ENCODE assay signal across 27 mouse cellular contexts in the genomic region with DNA sequence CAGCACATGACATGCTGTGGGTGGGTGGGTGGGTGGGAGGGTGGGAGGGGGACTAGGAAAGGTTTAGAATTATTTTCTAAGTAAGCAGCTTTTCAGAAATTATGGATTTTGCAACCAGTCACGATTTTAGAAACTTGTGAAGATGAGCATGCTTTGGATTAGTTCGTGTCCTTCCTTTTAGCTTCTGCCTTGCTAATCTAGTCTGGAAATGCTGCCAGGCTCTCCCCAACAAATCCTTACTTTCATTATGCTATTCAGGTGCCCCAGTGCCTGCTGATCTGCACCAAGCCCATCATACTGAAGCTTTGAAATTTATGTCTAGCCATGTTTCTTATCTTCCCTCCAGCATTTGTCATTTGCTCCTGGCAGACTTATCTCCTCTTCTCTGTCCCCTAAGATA. TPM values are rescaled to one million over a fixed set of nuclear protein-coding genes. Genes with fewer than 3 reads are reported as not detected.
A peak's percentile ranks its signal among the peaks of the same experiment; 100 is the strongest.
DNase-seq lines count a peak whose midpoint lies in the region; ATAC-seq and TF ChIP-seq lines count a peak whose summit lies in the region.
"Had no signal": no experiment of that assay in that cellular context is flagged by ENCODE, and none has a peak within 500 bp of the region (broad histone marks: within the 10 kb centered on the region; RNA-seq: fewer than 3 reads in every experiment).

No protein-coding gene starts in this region.

- DNase-seq in cerebellum, adult 2 months, result peak in 1 of 2 experiments; percentile 27
- DNase-seq in cerebellum, postnatal 14 days, result no peak
- DNase-seq in layer of hippocampus, adult 2 months (ENCODE audit: low spot score in 2 of 2), result no peak
- no peak for DNase-seq in layer of hippocampus, adult 8-10 months (ENCODE audit: low spot score in 2 of 2)
- DNase-seq in midbrain, embryonic 11.5 days (ENCODE audit: low spot score, missing footprints), result peak; percentile 17
- DNase-seq: adrenal gland, adult 8-10 months; adrenal gland, postnatal 14 days; adrenal gland, postnatal 36 days; B cell, adult 2 months; embryo, embryonic 11 days had no signal

- H3K4me2 ChIP-seq in midbrain, embryonic 11.5 days, result no peak overlapping the region
- H3K4me2 ChIP-seq in midbrain, embryonic 13.5 days (replicated peaks), result no peak overlapping the region
- H3K4me2 ChIP-seq: embryonic facial prominence, embryonic 13.5 days; embryonic facial prominence, embryonic 15.5 days; forebrain, embryonic 12.5 days had no signal

- H3K4me1 ChIP-seq in cerebellum, adult 2 months (ENCODE audit: control insufficient read depth, insufficient read depth, low read length), result peaks cover 11% of the 10 kb centered on the region
- no peaks in the 10 kb centered on the region for H3K4me1 ChIP-seq in midbrain, embryonic 11.5 days (ENCODE audit: control insufficient read depth, insufficient read depth, low read length)
- no peaks in the 10 kb centered on the region; the same call in 1 of the 2 replicates for H3K4me1 ChIP-seq in midbrain, embryonic 13.5 days (replicated peaks)
- H3K4me1 ChIP-seq: embryonic facial prominence, embryonic 13.5 days; embryonic facial prominence, embryonic 15.5 days; forebrain, embryonic 10.5 days had no signal

- no peaks in the 10 kb centered on the region for H3K9me3 ChIP-seq in midbrain, embryonic 11.5 days (ENCODE audit: control insufficient read depth, low read length)
- H3K9me3 ChIP-seq in midbrain, embryonic 13.5 days, result no peaks in the 10 kb centered on the region
- H3K9me3 ChIP-seq: embryonic facial prominence, embryonic 13.5 days; embryonic facial prominence, embryonic 15.5 days; forebrain, embryonic 10.5 days; forebrain, embryonic 12.5 days; G1E had no signal

- WGBS in cerebellum, adult 2 months, result 43% methylated on average over 2 of the region's 2 CpGs
- 71% methylated on average over 2 of the region's 2 CpGs for whole genome bisulfite sequencing in midbrain, embryonic 11.5 days
- 77% methylated on average over 2 of the region's 2 CpGs for WGBS in midbrain, embryonic 13.5 days

- H3K4me3 ChIP-seq in cerebellum, adult 2 months (replicated peaks; ENCODE audit: insufficient read depth, low read depth, low read length), result no peak overlapping the region
- no peak overlapping the region for H3K4me3 ChIP-seq in layer of hippocampus, adult 2 months
- no peak overlapping the region for H3K4me3 ChIP-seq in midbrain, embryonic 11.5 days (ENCODE audit: low read depth, low read length)
- no peak overlapping the region for H3K4me3 ChIP-seq in midbrain, embryonic 13.5 days (replicated peaks)
- H3K4me3 ChIP-seq: embryonic facial prominence, embryonic 13.5 days; embryonic facial prominence, embryonic 15.5 days; erythroblast, embryonic 14.5 days; forebrain, embryonic 10.5 days; forebrain, embryonic 12.5 days had no signal

- TF ChIP-seq CTCF in cerebellum, adult 2 months (IDR thresholded peaks at IDR 0.05; ENCODE audit: borderline replicate concordance, insufficient read depth, low read depth, low read length), result no peak
- no peak for TF ChIP-seq CTCF in layer of hippocampus, adult 2 months (conservative IDR thresholded peaks at IDR 0.05)

- no peaks in the 10 kb centered on the region for H3K36me3 ChIP-seq in midbrain, embryonic 11.5 days (ENCODE audit: control insufficient read depth, insufficient read depth, low read length)
- H3K36me3 ChIP-seq in midbrain, embryonic 13.5 days, result no peaks in the 10 kb centered on the region
- H3K36me3 ChIP-seq: embryonic facial prominence, embryonic 13.5 days; embryonic facial prominence, embryonic 15.5 days; forebrain, embryonic 10.5 days; forebrain, embryonic 12.5 days; G1E had no signal

- H3K27ac ChIP-seq in cerebellum, adult 2 months (ENCODE audit: insufficient read depth, low read length), result peak overlapping the region; percentile 3; the same call in 1 of the 2 replicates
- peak overlapping the region; percentile 80 for H3K27ac ChIP-seq in layer of hippocampus, adult 2 months
- H3K27ac ChIP-seq in midbrain, embryonic 11.5 days (ENCODE audit: low read depth, low read length), result no peak overlapping the region
- no peak overlapping the region for H3K27ac ChIP-seq in midbrain, embryonic 13.5 days
- H3K27ac ChIP-seq: embryonic facial prominence, embryonic 13.5 days; embryonic facial prominence, embryonic 15.5 days; forebrain, embryonic 10.5 days; forebrain, embryonic 12.5 days had no signal

- TF ChIP-seq POLR2A in cerebellum, adult 2 months (IDR thresholded peaks at IDR 0.05; ENCODE audit: borderline replicate concordance, insufficient read depth, low read length), result no peak

- no peak for ATAC-seq in midbrain, embryonic 11.5 days (ENCODE audit: low FRiP score)
- ATAC-seq in midbrain, embryonic 13.5 days, result no peak
- ATAC-seq: activated CD4-positive, CD25-positive, alpha-beta regulatory T cell, adult 4 months; CD4-positive, CD25-positive, alpha-beta regulatory T cell, adult 4 months; forebrain, embryonic 16.5 days; Patski had no signal

- no peak overlapping the region for H3K9ac ChIP-seq in midbrain, embryonic 11.5 days (ENCODE audit: low read length)
- H3K9ac ChIP-seq in midbrain, embryonic 13.5 days (replicated peaks), result no peak overlapping the region
- H3K9ac ChIP-seq: embryonic facial prominence, embryonic 13.5 days; embryonic facial prominence, embryonic 15.5 days; forebrain, embryonic 12.5 days had no signal

- H3K27me3 ChIP-seq in cerebellum, adult 2 months (ENCODE audit: control insufficient read depth, insufficient read depth, low read length), result no peaks in the 10 kb centered on the region
- no peaks in the 10 kb centered on the region for H3K27me3 ChIP-seq in midbrain, embryonic 11.5 days (ENCODE audit: control insufficient read depth, insufficient read depth, low read length)
- H3K27me3 ChIP-seq in midbrain, embryonic 13.5 days, result no peaks in the 10 kb centered on the region
- H3K27me3 ChIP-seq: embryonic facial prominence, embryonic 13.5 days; embryonic facial prominence, embryonic 15.5 days; forebrain, embryonic 12.5 days had no signal

RNA-seq across cellular contexts. Expression of a gene that starts 34.8 kb away (rescaled TPM):
- 272 and 292 TPM in 2 replicates for polyA plus RNA-seq in cerebellum, adult 2 months (2012; rRNA removed)
- 100 to 1,000 TPM; 564 to 608 TPM for total RNA-seq in layer of hippocampus, adult 2 months (2021)
- total RNA-seq in layer of hippocampus, adult 8-10 months (2022), result 100 to 1,000 TPM; 513 to 623 (median 572) TPM
- 2.3 and 2.7 TPM in 2 replicates for polyA plus RNA-seq in midbrain, embryonic 11.5 days (2014; fragmentation: Nextera tagmentation; extraction: Ambion mirVana)
- 13.3 and 16.2 TPM in 2 replicates for polyA plus RNA-seq in midbrain, embryonic 13.5 days (2015; fragmentation: Nextera tagmentation; extraction: Ambion mirVana)
- total RNA-seq: common myeloid progenitor, adult 5-6 weeks had no signal
- polyA plus RNA-seq: activated CD4-positive, CD25-positive, alpha-beta regulatory T cell, adult 4 months; CD4-positive, CD25-positive, alpha-beta regulatory T cell, adult 4 months; erythroblast, embryonic 14.5 days; G1E had no signal

RNA-seq across cellular contexts. Expression of a gene that starts 57.6 kb away (rescaled TPM):
- polyA plus RNA-seq in cerebellum, adult 2 months (2012; rRNA removed), result not detected in 2 replicates
- total RNA-seq in layer of hippocampus, adult 2 months (2021), result not detected
- total RNA-seq in layer of hippocampus, adult 8-10 months (2022), result not detected
- not detected in 2 replicates for polyA plus RNA-seq in midbrain, embryonic 11.5 days (2014; fragmentation: Nextera tagmentation; extraction: Ambion mirVana)
- not detected in 2 replicates for polyA plus RNA-seq in midbrain, embryonic 13.5 days (2015; fragmentation: Nextera tagmentation; extraction: Ambion mirVana)
- total RNA-seq: adrenal gland, adult 18-20 months; adrenal gland, adult 8-10 months; adrenal gland, postnatal 14 days; adrenal gland, postnatal 36 days; CH12.LX; common myeloid progenitor, adult 5-6 weeks; G1E had no signal
- polyA plus RNA-seq: activated CD4-positive, CD25-positive, alpha-beta regulatory T cell, adult 4 months; brain, embryonic 14.5 days; CD4-positive, CD25-positive, alpha-beta regulatory T cell, adult 4 months; embryonic facial prominence, embryonic 11.5 days; embryonic facial prominence, embryonic 13.5 days; embryonic facial prominence, embryonic 15.5 days; erythroblast, embryonic 14.5 days; forebrain, embryonic 10.5 days; forebrain, embryonic 12.5 days; forebrain, embryonic 16.5 days; frontal cortex, adult 2 months; G1E; Patski had no signal

Comparison
In these comparisons a context has a peak if more than half of its experiments do, and no peak if none do; other contexts are left out.
1. H3K27ac ChIP-seq: peak in cerebellum, adult 2 months (single experiment) and layer of hippocampus, adult 2 months (single experiment); none in midbrain, embryonic 11.5 days (single experiment) and midbrain, embryonic 13.5 days (single experiment).
2. RNA of a gene that starts 34.8 kb away (polyA plus RNA-seq): 272 to 292 TPM in cerebellum, adult 2 months; 13.3 to 16.2 TPM in midbrain, embryonic 13.5 days and 2.3 to 2.7 TPM in midbrain, embryonic 11.5 days; every median in the first group is over 10 times any median in the second.